Mouse (Mus musculus): ENCODE results near the gene Olfr9. TPM values are rescaled to one million over a fixed set of nuclear protein-coding genes. Genes with fewer than 3 reads are reported as not detected.

The Olfr9 gene
- polyA plus RNA-seq, 1 experiment = not detected

DNA sequence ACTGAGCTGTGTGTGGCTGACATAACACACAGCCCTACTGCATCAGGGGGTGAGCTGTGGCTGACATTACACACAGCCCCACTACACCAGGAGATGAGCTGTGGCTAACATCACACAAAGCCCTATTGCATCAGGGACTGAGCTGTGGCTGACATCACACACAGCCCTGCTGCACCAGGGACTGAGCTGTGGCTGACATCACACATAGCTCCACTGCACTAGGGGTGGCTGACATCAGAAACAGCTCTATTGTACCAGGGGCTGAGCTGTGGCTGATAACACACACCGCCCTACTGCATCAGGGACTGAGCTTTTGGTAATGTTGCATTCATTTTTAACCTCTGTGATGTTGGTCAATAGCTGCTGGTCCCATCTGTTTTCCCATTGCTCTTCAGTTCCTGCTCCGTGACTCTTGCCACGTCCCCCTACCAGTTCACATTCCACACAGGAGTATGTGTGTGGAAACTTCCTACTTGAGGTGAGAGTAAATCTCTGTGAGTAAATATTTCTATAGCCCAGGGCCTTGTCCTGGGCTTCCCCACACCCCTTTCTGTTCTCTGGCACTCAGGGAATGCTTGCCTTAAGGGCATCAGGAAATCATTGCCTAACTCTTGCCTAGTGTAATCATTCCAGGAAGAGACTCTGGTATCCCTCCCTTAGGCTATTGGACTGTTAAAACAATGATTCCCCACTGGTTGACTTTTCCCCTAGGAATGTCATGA lies 8.4 kb upstream of the Olfr9 start:
- no peak for TF ChIP-seq GATA1 (IDR thresholded peaks at IDR 0.05; ENCODE audit: low read length)

- TF ChIP-seq GATA1 (IDR thresholded peaks at IDR 0.05; ENCODE audit: low read length) = peak; percentile 16
Observed at GRCm38 (mm10) chr10:128990994-128991393, 1.8 kb downstream of the Olfr9 start.

GRCm38 (mm10) chr10:128995796-128996195 lies 6.6 kb downstream of the Olfr9 start:
- TF ChIP-seq GATA1 (IDR thresholded peaks at IDR 0.05; ENCODE audit: low read length) = no peak

GRCm38 (mm10) chr10:128996523-128997040 lies 7.4 kb downstream of the Olfr9 start:
- no peak for TF ChIP-seq GATA1 (IDR thresholded peaks at IDR 0.05; ENCODE audit: low read length)

DNA sequence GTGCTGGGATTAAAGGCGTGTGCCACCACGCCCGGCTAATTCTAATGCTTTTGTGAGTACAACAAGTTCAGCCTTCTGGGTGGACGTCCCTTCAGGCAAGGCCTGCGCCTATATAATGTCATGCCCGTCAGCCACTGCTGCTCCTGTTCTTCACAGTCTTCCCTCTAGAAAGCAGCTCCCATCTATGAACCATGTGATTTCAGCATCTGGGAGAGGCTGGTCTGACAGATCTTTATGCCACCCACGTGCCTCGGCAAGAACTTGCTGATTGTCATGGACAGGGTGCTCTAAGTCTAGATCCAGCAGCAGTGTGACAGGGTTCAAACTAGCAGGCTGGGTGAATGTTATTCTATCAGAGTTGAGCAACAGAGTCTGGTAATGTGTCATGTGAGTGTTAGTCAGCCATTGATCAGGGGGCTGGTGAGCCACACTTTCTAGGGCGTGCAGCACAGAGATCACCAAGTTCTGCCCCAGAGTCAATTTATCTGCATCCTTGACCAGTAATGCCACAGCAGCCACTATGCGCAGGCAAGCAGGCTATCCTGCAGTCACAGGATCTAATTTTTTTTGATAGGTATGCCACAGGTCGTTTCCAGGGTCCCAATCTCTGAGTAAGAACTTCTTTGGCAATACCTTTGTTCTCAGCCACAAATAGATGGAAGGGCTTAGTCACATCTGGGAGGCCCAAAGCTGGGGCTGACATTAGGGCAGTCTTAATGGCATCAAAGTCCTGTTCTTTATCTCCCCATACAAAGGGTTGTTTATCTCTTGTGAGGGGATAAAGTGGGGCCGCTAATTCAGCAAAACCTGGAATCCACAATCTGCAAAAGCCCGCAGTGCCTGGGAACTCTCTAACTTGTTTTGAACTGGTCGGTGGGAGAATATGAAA lies 15.0 kb downstream of the Olfr9 start:
- no peak for TF ChIP-seq GATA1 (IDR thresholded peaks at IDR 0.05; ENCODE audit: low read length)

GRCm38 (mm10) chr10:129010288-129010841 lies 21.1 kb downstream of the Olfr9 start, which contains the start of gene Olfr763:
Gene Olfr763 (plus strand): TSS chr10:129010791.
- no peak for TF ChIP-seq GATA1 (IDR thresholded peaks at IDR 0.05; ENCODE audit: low read length)

DNA sequence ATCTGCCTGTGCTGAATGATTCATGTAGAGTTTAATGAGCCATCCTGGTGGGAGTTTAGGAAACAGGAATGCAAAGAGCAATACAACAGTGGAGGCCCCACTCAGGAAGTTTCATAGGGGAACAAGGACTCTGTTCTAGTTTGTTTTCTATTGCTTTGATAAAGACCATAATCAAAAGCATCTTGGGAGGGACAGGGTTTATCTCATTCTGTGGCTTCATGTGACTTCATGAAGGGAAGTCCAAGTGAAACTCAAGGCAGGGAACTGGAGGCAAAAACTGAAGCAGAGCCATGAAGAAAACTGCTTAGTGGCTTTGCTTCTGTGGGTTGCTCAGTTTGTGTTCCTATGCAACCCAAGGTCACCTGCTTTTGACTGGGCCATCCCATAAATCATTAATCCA lies 25.2 kb downstream of the Olfr9 start:
- TF ChIP-seq GATA1 (IDR thresholded peaks at IDR 0.05; ENCODE audit: low read length) = peak; percentile 63

GRCm38 (mm10) chr10:129023319-129023718 lies 34.1 kb downstream of the Olfr9 start:
- TF ChIP-seq GATA1 (IDR thresholded peaks at IDR 0.05; ENCODE audit: low read length) = no peak

DNA sequence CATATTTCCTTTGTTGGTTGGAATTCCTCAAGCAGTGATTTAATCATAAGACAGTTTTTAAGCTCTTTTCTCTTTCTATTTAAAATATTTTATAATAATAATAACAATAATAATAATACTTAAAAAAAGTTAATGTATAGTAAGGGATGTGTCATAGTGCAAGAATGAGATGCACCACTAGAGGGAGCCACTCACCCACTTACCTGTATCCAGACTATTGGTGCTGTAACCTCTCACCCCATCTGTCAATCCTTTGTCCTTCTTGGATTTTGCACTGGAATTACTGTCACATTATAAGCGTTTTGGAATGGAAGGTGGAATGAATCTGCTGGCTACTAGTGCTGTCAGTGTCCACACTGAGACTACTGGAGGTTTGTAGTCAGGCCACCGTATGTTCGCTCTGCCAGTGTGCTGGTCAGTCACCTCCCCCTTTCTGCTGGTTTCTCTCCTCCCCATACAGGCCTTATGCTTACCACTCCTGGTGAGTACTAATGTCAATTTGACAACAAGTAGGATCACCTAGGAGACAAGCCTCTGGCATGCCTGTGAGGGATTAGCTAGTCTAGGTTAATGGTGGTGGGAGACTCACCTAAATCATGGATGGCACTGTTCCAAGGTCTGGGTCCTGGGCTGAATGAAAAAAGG lies 36.9 kb downstream of the Olfr9 start:
- TF ChIP-seq GATA1 (IDR thresholded peaks at IDR 0.05; ENCODE audit: low read length) = no peak

GRCm38 (mm10) chr10:129028343-129028742 lies 39.1 kb downstream of the Olfr9 start:
- TF ChIP-seq GATA1 (IDR thresholded peaks at IDR 0.05; ENCODE audit: low read length) = no peak

DNA sequence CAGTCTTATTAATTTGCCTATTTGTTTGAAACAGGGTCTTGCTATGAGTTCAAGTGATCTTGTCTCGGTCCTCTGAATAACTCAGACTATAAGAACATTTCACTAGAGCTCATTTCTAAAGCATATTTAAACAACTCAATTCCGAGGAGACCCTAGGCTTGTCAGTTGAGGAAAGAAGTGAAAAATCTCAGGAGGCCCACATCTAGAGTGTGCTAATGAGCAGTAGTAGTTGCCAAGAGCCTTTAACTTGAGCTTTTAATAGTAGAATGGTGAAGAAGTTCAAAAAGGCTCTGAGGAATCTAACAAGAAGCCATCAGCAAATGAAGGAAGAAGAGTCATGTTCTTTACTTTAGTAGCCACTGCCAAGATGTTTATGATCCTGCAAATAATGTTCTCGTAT lies 50.6 kb downstream of the Olfr9 start, which contains the start of gene Olfr764-ps1:
Olfr764-ps1 (minus strand) TSS at position 101 of the 400 bp plus-strand sequence.
- no peak for TF ChIP-seq GATA1 (IDR thresholded peaks at IDR 0.05; ENCODE audit: low read length)

Other genes with a start within 250 kb of the Olfr9 start
- gene Dgka, start 244.6 kb upstream of the Olfr9 start, polyA plus RNA-seq (2012) = 0.12 TPM in 2 replicates
- 166 TPM in 2 replicates for gene Pym1, start 241.5 kb upstream of the Olfr9 start, polyA plus RNA-seq (2012)
- 0.02 TPM in 1 of 2 replicates, not detected in the other for gene Mmp19, start 198.5 kb upstream of the Olfr9 start, polyA plus RNA-seq (2012)
- 9.6 and 12.6 TPM in 2 replicates for gene Dnajc14, start 185.4 kb upstream of the Olfr9 start, polyA plus RNA-seq (2012)
- 1.2 and 1.6 TPM in 2 replicates for gene Tmem198b, start 185.1 kb upstream of the Olfr9 start, polyA plus RNA-seq (2012)
- gene Sarnp, start 172.1 kb upstream of the Olfr9 start, polyA plus RNA-seq (2012) = 4.5 and 7.1 TPM in 2 replicates
- gene Ormdl2, start 167.8 kb upstream of the Olfr9 start, polyA plus RNA-seq (2012) = 16.4 and 19.8 TPM in 2 replicates
- 0.02 and 0.04 TPM in 2 replicates for gene Gdf11, start 97.7 kb upstream of the Olfr9 start, polyA plus RNA-seq (2012)
- gene Cd63, start 88.4 kb upstream of the Olfr9 start, polyA plus RNA-seq (2012) = not detected in 2 replicates
- gene Rdh5, start 66.5 kb upstream of the Olfr9 start, polyA plus RNA-seq (2012) = 0.61 and 0.65 TPM in 2 replicates
- 105 and 109 TPM in 2 replicates for gene Bloc1s1, start 65.4 kb upstream of the Olfr9 start, polyA plus RNA-seq (2012)
- 0.43 and 0.71 TPM in 2 replicates for gene Itga7, start 55.6 kb upstream of the Olfr9 start, polyA plus RNA-seq (2012)
- 0.06 TPM in 1 of 2 replicates, not detected in the other for gene Mettl7b, start 28.4 kb upstream of the Olfr9 start, polyA plus RNA-seq (2012)
- gene Olfr763, start 21.4 kb downstream of the Olfr9 start, polyA plus RNA-seq (2012) = not detected in 2 replicates
- gene Olfr764-ps1, start 50.5 kb downstream of the Olfr9 start, polyA plus RNA-seq (2012) = not detected in 2 replicates
- gene Olfr765, start 60.6 kb downstream of the Olfr9 start, polyA plus RNA-seq (2012) = not detected in 2 replicates
- not detected in 2 replicates for gene Olfr766-ps1, start 79.5 kb downstream of the Olfr9 start, polyA plus RNA-seq (2012)
- not detected in 2 replicates for gene Olfr767, start 93.5 kb downstream of the Olfr9 start, polyA plus RNA-seq (2012)
- gene Olfr768, start 109.9 kb downstream of the Olfr9 start, polyA plus RNA-seq (2012) = not detected in 2 replicates
- not detected in 2 replicates for gene Olfr769, start 128.4 kb downstream of the Olfr9 start, polyA plus RNA-seq (2012)
- gene Olfr770, start 149.6 kb downstream of the Olfr9 start, polyA plus RNA-seq (2012) = not detected in 2 replicates
- gene Olfr771, start 175.3 kb downstream of the Olfr9 start, polyA plus RNA-seq (2012) = not detected in 2 replicates
- gene Olfr772, start 188.5 kb downstream of the Olfr9 start, polyA plus RNA-seq (2012) = not detected in 2 replicates
- not detected in 2 replicates for gene Olfr773, start 198.0 kb downstream of the Olfr9 start, polyA plus RNA-seq (2012)
- not detected in 2 replicates for gene Olfr774, start 246.8 kb downstream of the Olfr9 start, polyA plus RNA-seq (2012)

Data from G1E-ER4 (cell line).